Mouse (Mus musculus): ENCODE data around the gene Ctcfl.

DNA sequence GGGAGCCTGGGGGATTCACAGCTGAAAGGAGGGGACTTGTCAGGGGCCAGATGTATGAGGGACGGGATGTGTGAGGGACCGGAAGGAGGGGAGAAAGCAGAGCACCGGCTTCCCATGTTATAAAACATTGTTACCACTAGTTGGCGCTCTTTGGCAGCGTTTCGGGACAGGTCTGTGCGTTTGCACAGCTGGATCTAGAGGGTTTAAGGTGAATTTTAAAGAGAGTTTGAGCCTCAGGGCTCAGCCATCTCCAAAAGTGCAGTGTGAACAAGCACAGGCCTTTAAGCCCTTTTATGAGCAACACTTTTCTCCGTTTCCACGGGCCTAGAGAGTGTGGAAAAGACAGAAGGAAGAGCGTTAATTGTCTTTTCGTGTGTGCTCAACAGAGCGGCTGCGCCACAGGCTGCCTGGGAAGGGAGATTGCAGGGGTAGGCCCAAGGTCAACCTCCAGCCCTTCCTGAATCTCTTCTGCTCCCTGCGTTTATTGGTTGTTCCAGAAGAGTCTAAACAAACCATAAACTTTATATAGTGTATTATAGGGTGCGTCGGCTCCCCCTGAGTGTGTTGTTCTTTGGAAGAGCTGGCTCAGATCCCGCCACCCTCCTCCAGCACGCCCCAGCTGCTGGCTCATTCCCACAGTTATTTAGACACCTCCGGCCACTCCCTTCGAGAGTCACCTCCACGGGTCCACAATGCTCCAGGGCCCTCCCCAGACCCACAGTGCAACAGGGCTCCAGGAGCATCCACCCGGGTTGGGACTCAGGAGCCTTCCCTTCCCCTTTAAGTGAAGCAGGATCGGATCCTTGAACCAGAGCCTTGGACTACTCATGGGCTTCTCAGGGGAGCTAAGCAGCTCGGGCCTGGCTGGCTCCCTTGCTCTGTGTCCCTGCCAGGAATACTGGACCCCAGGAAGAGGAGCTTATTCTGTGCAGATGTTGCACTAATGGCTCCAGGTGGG, 40.3 kb upstream of the Ctcfl start:
- TF ChIP-seq CTCF (IDR thresholded peaks at IDR 0.05; ENCODE audit: low read depth) (peak; percentile 77), EP300 (IDR thresholded peaks at IDR 0.05; ENCODE audit: low read depth) (no peak)
